Mouse (Mus musculus): ENCODE measurements at regions not wholly inside any gene's neighbourhood (a gene's known extent, or its start where the extent isn't known, plus 50 kb on each side); places are given as distances from the start of the nearest gene placed in this dataset.
"Not testable (repeated sequence)": the region's sequence is repeated elsewhere in the genome, so short reads cannot be mapped to it uniquely, and the experiment has no call there.

DNA sequence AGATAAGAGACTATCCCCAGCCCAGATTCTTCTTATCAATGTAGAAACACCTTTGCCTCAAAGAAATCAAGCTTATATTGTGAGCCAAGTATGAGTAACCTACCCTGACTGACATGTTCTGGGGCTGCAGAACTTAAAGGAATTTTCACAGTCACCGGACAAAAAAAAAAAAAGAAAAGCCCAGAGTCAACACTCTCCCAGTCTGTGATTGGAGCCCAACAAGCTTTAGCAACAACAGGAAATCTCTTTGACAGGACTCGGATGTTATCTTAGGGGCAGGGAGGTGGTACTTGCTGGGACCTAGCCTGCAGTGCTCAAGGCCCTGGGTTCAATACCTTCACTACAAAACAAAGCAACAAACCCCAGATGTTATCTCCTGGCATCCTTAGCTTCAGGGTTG is 114.2 kb downstream of the Nectin1 start:
- no peak for ATAC-seq (replicated peaks; ENCODE audit: poor library complexity)

DNA sequence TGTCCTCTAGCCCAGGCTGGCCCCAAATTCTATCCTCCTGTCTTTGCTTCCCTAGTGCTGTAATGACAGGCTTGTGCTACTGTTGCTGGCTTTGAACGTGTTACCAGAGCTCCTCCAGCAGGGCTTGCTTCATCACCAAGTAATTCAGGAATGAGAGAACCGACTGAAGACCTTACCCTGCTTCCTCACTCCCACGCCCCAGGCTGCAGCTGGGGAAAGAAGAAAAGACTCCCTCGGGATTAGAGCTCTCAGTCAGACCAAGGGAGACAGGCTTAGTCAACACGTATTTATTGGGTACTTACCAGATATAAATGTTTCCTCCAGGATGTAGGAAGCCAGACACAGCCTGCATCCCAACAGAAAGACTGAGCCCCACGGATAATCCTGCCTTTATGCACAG is 115.0 kb downstream of the Nectin1 start:
- no peak for ATAC-seq (replicated peaks; ENCODE audit: poor library complexity)

DNA sequence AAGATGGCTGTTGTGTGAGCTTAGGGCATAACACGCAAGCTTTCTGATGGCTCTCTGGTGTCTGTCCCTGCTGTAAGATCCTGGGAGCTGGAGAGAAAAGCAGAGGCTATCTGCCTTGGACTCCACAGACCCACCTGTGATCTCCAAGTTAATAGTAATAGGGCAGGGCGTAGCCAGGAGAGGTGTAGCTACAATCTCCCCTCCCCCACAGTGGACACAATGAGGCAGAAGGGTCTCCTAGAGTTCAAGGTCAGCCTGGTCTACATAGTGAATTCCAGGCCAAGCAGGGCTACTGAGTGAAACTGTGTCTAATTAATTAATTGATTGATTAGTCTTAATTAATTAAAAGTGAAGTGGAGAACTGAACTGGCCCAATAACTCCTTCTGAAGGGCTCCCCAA is 116.5 kb downstream of the Nectin1 start:
- ATAC-seq (replicated peaks; ENCODE audit: poor library complexity) = no peak

DNA sequence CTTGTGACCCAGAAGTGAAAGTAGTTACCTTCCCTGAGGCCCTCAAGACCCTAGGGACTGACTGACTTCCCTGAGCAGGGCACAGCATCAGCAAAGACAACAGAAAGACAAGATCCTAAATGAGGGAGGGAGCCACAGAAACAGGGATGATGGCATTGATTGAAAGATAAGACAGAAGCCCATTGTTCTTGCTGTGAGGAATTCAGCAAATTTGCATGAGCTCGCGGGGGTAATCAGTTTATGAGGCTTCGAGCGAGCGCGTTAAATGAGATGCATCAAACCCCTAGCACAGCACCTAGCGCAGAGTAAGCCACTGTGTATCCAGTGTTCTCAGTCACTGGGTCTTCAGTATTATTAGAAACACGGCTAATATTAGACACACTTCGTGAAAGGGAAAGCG is 117.6 kb downstream of the Nectin1 start:
- no peak for ATAC-seq (replicated peaks; ENCODE audit: poor library complexity)

DNA sequence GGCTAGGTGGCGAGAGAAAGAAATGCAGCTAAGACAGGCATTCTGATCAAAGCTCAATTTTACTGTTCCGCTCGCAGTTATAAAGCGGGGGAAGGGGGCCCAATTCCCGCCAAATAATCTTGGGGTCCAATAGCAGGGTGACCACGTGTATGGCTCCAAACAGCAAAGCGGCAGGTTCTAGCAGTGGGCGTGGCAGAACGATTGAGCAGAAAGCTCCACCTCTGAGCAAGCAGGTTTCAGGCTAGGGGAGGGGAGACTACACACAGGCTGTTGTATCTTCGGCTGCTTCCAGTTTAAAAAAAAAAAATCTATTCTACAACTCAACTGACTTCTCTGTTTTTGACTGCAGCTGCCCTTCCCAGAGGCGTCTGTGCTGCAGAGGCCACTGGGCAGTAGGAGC is 118.2 kb downstream of the Nectin1 start:
- not testable (repeated sequence) for ATAC-seq (replicated peaks; ENCODE audit: poor library complexity)

DNA sequence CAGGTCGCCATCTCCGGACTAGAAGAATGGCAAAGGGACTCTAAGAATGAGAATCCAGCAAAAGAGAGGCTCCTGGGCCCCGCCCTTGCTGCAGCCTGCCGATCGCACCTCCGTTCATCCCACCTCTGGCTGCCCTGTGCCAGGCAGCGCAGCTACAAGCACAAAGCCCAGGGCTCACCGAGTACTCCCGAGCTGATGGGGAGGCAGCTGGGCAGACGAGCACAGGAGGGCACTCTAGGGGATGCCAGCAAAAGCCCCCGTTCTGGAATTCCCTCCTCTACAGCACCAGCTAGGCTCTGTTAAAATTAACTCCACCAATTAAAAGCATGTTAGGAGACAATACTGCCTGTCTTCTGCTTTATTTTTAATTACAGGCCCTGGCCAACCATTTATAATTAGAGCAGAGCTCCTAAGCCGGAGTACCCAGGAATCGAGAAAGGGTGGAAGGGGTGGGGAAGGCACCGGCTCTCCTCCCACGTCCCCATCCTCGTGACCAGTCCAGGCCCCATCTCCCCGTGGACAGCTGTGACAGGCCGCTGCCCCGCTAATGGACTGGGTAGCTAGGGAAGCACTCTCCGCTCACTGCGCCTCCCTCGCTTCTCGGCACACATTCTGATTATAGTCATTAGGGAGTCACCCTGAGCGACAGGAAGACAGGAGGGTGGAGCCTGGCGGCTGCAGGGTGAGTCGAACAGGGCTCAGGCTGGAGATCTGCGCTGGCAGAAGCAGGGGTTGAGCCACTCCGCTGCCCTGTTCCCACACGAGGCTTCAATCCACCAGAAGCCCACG is 120.0 kb downstream of the Nectin1 start:
- no peak for ATAC-seq (replicated peaks; ENCODE audit: poor library complexity)

DNA sequence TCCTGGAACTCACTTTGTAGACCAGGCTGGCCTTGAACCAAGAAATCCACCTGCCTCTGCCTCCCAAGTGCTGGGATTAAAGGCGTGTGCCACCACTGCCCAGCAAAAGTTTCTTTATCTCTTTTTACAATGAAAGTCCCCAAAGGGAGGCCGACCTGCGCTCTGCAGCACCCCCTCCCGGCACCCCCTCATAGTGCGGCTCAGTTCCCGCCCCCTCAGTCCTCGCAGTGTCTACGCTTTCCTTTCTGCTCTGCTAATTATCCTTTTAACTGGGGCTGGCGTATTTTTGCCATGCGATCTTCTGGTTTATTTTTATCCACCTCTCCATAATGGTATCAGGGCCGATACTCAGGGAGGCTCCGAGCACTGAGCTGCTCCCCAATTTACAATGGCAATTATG is 123.0 kb downstream of the Nectin1 start:
- no peak for ATAC-seq (replicated peaks; ENCODE audit: poor library complexity)

DNA sequence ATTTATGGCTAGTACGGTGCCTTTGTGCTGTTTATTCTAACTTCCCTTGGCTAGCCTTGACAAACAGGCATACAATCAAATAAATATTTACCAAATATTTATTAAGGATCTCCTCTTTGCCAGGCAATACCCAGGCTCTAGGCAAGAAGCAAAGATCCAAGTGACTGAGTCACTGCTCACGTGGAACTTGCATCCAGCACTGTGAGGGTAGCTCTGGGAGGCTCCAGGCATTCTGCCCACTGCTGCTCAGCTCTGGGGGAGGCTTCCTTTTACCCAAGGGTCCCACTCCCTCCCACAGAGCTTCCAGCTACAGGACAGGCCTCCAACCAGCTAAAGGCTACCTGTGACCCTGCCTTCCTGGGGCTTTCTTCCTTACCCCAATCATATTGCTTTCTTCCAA is 130.1 kb downstream of the Nectin1 start:
- ATAC-seq (replicated peaks; ENCODE audit: poor library complexity) = no peak

DNA sequence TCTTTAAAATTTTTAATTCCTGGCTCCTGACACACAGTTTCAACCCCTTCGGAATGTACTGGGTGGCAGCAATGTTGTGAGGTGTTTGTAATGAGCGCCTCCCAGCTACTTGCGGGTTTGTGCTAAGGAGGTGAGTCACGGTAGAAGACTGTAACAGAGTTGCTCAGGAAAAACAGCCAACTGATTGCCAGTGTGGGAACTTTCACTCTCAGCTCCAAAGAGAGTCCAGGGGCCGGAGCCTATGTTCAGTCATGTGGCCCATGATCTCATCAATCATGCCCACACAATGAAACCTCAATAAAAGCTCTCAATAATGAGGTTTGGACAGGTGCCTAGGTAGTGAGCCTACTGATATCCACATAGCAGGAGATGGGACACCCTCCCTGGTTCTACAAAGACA is 130.5 kb downstream of the Nectin1 start:
- ATAC-seq (replicated peaks; ENCODE audit: poor library complexity) = no peak

DNA sequence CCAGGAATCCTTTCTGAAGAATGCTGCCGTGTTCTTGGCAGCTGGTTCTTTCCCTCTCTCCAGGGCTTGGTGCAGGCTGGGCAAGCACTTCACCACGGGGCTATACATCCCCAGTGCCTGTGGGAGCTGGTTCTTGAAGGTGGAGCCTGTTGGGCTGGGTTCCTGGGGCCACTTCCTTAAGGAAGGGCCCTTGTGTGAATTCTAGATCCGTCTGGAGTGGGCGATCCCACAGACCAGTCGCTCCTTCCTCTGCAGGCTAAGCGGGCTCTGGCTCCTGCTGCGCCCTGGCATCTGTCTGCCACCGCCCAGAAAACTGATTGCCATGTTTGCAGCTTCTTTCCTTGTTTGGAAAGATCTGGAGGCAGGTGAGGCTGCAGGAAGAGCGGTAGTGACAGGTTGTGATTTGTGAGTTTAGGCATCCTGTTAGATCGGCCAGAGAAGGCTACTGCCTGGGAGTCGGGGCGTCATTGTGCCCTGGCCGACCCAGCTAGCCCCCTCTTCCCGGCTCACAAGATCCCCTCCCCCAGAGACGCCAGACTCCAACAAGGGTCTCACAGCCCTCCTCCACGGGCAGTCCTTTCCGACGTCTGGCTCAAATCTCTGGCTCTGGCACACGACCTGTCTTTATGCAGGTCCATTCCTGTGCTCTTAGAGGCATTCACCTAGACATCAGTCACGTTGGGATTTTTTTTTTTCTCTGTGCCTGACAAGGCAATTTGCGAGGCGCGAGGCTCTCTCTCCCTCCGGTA is 135.6 kb downstream of the Nectin1 start:
- ATAC-seq (replicated peaks; ENCODE audit: poor library complexity) = no peak

DNA sequence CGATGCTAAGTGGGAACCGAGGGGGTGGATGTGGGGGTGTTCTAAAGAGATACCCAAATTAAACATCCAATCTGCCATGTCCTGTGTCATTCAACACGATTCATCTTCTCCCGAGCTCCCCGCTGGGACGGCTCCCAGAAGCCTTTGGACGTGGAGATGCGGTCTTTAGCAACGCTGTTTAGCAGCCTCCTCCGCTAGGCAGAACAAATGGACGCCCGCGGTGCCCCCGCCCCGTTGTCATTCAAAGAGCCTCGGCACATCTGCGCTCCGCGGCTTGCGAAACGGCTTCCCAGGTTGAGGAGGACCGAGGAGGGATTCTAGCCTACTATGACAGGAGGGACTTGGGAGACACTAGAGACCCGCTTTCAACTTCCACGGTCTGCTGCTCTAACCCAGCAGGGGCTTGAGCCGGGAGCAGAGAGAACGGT is 136.2 kb downstream of the Nectin1 start:
- no peak for ATAC-seq (replicated peaks; ENCODE audit: poor library complexity)

DNA sequence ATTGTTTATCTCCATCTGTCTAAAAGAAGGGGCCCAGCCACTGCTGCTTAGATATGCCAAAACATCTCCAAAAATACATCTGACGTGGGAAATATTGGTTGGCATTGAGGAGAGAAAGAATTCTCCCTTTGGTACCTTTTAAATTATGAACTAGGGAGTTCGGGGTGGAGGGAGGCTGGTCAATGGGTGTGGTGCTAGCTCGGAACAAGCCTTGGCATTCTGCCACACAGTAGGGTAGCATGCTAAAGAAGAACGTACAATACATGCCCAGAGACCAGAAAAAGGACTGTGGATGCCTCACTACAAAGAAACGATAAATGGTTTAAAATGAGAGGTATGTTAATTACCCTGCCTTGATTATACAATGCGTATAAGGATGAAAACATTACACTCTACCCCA is 149.3 kb downstream of the Nectin1 start:
- no peak for ATAC-seq (replicated peaks; ENCODE audit: poor library complexity)

DNA sequence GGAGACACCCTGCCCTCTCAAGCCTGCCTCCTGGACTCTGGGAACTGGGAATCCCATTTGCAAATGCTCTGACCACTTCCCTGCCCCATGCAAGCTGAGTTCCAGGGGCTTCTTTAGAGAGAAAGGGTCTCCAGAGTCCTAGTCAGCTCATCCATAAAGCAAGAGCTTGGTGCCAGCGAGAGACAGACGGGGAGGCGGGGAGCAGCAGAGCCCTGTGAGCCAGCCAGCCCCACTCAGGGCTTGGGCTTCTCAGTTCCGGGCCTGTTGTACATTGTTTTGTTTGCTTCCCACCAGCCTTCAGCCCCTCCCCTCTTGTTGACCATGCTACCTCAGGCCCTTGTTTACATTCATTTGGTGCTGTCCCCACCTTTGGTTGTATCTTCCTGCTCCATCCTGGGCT is 143.9 kb upstream of the Thy1 start:
- no peak for ATAC-seq (replicated peaks; ENCODE audit: poor library complexity)

DNA sequence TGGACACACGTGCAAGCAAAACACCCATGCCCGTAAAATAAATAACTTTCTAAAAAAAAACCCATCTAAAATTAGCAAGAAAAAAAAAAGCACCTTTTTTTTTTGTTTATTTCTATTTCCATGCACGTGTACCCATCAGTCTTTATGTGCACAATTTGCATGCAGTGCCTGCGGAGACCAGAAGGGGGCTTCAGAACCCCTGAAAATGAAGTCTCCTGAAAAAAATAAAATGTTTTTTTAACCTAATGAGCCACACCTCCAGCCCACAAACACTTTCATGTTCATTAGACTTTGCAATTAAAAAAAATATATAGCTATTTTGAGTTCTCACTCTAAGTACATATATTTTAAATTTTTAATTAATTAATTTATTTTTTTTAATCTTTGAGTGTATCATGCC is 134.9 kb upstream of the Thy1 start:
- no peak for ATAC-seq (replicated peaks; ENCODE audit: poor library complexity)

DNA sequence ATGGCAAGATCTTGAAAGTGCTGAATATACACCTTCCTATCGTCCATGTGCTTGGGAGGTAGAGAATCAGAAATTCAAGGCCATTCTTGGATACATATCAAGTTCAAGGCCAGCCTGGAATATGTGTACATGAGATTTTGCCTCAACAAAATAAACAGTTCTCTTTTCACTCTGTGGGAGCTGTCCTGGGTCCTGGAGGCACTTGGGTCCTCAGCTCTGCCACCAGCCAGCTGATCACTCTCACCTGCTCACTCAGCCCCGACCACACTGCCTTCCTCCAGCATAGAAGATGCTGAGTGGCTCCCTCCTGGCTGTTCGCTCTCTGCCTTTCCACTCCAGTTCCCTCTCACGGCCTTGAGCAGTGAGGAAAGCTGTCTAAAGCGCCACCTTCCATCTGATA is 128.2 kb upstream of the Thy1 start:
- no peak for ATAC-seq (replicated peaks; ENCODE audit: poor library complexity)

DNA sequence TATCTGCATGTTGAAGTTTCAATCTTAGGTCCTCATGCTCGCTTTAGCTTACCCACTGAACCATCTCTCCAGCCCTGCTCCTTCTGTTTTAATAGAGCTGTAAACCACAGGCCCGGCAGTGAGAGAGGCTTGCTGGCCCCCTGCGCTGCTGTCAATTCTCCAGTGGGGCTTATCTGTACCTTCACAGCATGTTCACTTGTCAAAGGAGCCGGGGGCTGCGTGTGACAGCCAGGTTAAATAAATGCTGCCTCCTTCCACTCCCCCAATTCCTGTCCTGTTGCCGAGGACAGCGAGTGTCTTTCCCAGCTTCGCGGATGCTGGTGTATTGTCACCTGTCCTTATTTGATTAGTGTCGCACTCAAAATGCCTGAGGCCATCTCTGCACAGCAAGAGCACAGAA is 125.7 kb upstream of the Thy1 start:
- ATAC-seq (replicated peaks; ENCODE audit: poor library complexity) = no peak

DNA sequence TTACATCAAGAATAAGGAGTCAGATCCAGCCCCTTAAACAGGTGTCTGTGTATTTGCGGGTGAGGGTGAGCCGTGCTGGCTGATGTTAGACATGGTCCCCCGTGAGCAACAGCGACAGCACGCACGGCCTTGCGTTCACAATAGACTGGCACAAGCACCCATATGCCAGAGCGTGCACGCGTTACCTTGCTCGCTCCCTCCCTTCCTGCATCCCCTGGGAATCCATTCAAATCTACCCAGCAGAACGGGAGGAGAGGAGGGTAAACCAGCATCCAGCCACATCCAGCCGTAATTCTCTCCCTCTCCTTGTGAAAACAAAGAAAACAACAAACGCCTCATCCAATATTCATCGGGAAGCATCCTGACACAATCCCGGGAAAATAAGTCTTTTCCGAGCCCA is 124.2 kb upstream of the Thy1 start:
- ATAC-seq (replicated peaks; ENCODE audit: poor library complexity) = no peak

DNA sequence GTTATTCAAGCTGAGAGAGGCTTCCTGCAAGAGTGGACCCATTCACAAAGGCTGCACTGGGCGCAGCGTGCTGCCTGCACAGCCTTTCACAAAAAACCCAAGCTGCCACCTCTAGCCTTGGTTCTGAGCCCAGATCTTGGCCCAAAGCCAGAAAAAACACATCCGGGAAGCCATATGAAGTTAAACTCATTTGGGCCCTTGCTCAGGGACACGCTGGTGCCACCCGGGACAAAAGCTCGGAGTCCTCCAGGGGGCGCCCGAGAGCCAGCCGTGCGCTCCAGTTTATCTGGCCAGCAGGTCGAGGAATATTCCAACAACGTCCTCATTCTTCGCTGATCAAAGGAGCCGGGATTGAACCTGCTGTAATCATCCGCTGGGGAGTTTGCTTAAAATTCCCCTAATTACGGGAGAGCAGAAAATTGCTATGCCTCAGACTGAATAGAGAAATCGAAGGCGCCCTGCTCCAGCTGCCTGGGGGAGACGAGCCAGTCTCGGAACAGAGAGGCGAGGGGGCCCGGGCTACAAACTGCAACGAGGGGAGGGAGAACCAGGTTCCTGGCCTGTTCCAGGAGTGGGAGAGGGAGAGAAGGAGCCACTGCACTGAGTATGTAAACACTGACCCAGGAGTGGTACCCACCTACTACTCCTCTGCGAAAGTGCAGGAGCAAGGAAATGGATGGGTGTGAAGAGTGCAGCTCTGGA is 123.0 kb upstream of the Thy1 start:
- no peak for ATAC-seq (replicated peaks; ENCODE audit: poor library complexity)

DNA sequence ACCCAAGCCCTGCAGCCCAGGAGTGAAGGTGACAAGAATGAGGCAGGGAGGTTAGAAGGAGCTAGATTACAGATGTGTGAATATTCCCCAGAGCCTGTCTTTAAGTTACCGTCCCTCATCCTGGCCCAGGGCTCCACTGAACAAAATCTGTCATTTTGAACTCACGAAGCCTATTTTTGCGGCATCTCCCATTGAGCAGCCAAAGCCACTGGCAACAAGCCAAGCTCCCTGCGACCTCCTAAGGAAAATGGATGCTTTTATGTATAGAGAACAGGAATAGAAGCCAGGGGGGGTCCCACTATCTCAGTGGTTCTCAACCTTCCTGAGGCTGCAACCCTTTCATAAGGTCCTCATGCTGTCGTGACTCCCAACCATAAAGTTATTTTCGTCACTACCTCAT is 121.0 kb upstream of the Thy1 start:
- ATAC-seq (replicated peaks; ENCODE audit: poor library complexity) = no peak

DNA sequence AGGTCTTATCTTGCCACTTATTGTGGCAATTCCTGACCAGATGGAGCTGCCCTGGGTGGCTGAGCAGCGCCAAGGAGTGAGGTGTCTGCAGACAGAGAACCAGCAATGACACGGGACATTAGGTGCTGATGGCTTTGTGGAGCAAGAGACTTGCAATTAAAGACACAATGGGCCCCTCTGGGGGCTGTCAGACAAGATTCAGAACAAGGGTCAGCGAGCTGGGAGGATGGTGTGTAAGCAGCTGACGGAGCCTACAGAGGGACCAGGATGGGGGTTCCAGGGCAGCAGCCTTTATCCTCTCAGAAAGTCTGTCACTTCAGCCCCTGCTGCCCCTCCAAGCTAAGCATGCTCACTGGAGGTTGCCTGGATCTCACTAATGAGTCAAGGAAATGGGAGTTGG is 120.1 kb upstream of the Thy1 start:
- ATAC-seq (replicated peaks; ENCODE audit: poor library complexity) = no peak

DNA sequence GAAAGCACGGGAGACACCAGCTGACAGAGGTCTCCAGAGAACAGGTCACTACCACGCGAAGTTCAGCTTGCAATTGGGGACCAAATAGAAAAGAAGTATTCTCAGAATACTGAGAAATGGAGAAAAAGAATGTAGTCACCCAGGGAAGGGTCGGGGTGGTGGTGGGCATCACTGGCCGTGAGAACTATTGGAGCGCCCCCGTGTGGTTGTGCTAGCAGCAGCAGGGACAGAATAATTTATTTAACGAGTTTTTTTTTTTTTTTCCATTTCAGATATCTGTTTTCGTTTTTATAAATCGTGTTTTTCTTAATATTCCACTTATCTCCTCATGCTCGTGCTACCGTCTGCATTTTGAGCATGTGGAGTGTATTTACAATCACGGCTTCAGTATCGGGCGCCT is 118.4 kb upstream of the Thy1 start:
- ATAC-seq (replicated peaks; ENCODE audit: poor library complexity) = no peak

All from megakaryocyte progenitor cell, adult 5-6 weeks (primary cell).